Comparison of ENCODE assay signal across 15 mouse cellular contexts in genomic region chr4:134618810-134619488, GRCm38 (mm10).
DNase-seq lines count a peak whose midpoint lies in the region; TF ChIP-seq lines count a peak whose summit lies in the region.
"Had no signal": no experiment of that assay in that cellular context is flagged by ENCODE, and none has a peak within 500 bp of the region (broad histone marks: within the 10 kb centered on the region; RNA-seq: fewer than 3 reads in every experiment).

No protein-coding gene starts in this region.

- 48% methylated on average over 13 of the region's 13 CpGs for WGBS in cerebellum, adult 2 months
- WGBS in kidney, adult 2 months = 79% methylated on average over 13 of the region's 13 CpGs

- H3K27me3 ChIP-seq in cerebellum, adult 2 months (ENCODE audit: control insufficient read depth, insufficient read depth, low read length) = no peaks in the 10 kb centered on the region
- H3K27me3 ChIP-seq in kidney, adult 2 months (replicated peaks; ENCODE audit: control insufficient read depth, insufficient read depth, low read length) = no peaks in the 10 kb centered on the region
- no peaks in the 10 kb centered on the region for H3K27me3 ChIP-seq in splenic B cell, adult 2 months (ENCODE audit: control insufficient read depth, insufficient read depth, low read length, poor library complexity, severe bottlenecking)
- H3K27me3 ChIP-seq: heart, embryonic 15.5 days had no signal

- no peak for DNase-seq in cerebellum, adult 2 months
- DNase-seq in cerebellum, adult 11-12 months = no peak
- peak; percentile 14 for DNase-seq in kidney, adult 2 months
- DNase-seq in kidney, postnatal 10 days = no peak
- peak; percentile 26 to 50 for DNase-seq in spleen, postnatal 10 days (ENCODE audit: low spot score in 2 of 2)
- no peak for DNase-seq in spleen, postnatal 4 days (ENCODE audit: low spot score in 2 of 2)
- peak; percentile 85 for DNase-seq in splenic B cell, adult 2 months (ENCODE audit: low read depth, low spot score)
- no peak for DNase-seq in thymus, postnatal 10 days (ENCODE audit: low spot score in 2 of 2)
- DNase-seq: adrenal gland, postnatal 25 days; cerebellum, adult 9-10 months; gastrocnemius, postnatal 14 days; lung, adult 18-20 months; thymus, postnatal 14 days had no signal

- H3K4me3 ChIP-seq in cerebellum, adult 2 months (replicated peaks; ENCODE audit: insufficient read depth, low read depth, low read length) = no peak overlapping the region
- H3K4me3 ChIP-seq in kidney, adult 2 months (ENCODE audit: insufficient read depth, low read depth, low read length) = no peak overlapping the region
- H3K4me3 ChIP-seq: heart, embryonic 15.5 days; megakaryocyte, embryonic 14.5 days had no signal

- peaks cover 34% of the 10 kb centered on the region for H3K4me1 ChIP-seq in cerebellum, adult 2 months (ENCODE audit: control insufficient read depth, insufficient read depth, low read length)
- H3K4me1 ChIP-seq in kidney, adult 2 months (ENCODE audit: control insufficient read depth, insufficient read depth, low read length) = no peaks in the 10 kb centered on the region

- H3K36me3 ChIP-seq in kidney, adult 2 months (ENCODE audit: control insufficient read depth, insufficient read depth, low read length) = no peaks in the 10 kb centered on the region
- H3K36me3 ChIP-seq in splenic B cell, adult 2 months (ENCODE audit: control insufficient read depth, insufficient read depth, low read length, poor library complexity, severe bottlenecking) = no peaks in the 10 kb centered on the region
- H3K36me3 ChIP-seq: heart, embryonic 15.5 days had no signal

- H3K27ac ChIP-seq in cerebellum, adult 2 months (ENCODE audit: insufficient read depth, low read length) = peak overlapping the region; percentile 51
- no peak overlapping the region for H3K27ac ChIP-seq in kidney, adult 2 months (ENCODE audit: insufficient read depth, low read depth, low read length)
- H3K27ac ChIP-seq: heart, embryonic 15.5 days had no signal

- TF ChIP-seq POLR2A in cerebellum, adult 2 months (IDR thresholded peaks at IDR 0.05; ENCODE audit: borderline replicate concordance, insufficient read depth, low read length) = no peak
- no peak for TF ChIP-seq POLR2A in kidney, adult 2 months (IDR thresholded peaks at IDR 0.05; ENCODE audit: low read depth, low read length)

- TF ChIP-seq CTCF in cerebellum, adult 2 months (IDR thresholded peaks at IDR 0.05; ENCODE audit: borderline replicate concordance, insufficient read depth, low read depth, low read length) = no peak
- no peak for TF ChIP-seq CTCF in kidney, adult 2 months (conservative IDR thresholded peaks at IDR 0.05; ENCODE audit: insufficient read depth, insufficient read length, low read depth, low read length)

Comparison
In these comparisons a context has a peak if more than half of its experiments do, and no peak if none do; other contexts are left out.
1. DNase-seq: peak in kidney, adult 2 months (single experiment), spleen, postnatal 10 days (2 of 2) and splenic B cell, adult 2 months (single experiment); none in cerebellum, adult 2 months (0 of 2), cerebellum, adult 11-12 months (single experiment), kidney, postnatal 10 days (single experiment), spleen, postnatal 4 days (0 of 2) and thymus, postnatal 10 days (0 of 2).